Mouse (Mus musculus): ENCODE results near the gene Bid. TPM values are rescaled to one million over a fixed set of nuclear protein-coding genes. Genes with fewer than 3 reads are reported as not detected.

The Bid gene
- polyA plus RNA-seq, 1 experiment = 10.7 TPM

DNA sequence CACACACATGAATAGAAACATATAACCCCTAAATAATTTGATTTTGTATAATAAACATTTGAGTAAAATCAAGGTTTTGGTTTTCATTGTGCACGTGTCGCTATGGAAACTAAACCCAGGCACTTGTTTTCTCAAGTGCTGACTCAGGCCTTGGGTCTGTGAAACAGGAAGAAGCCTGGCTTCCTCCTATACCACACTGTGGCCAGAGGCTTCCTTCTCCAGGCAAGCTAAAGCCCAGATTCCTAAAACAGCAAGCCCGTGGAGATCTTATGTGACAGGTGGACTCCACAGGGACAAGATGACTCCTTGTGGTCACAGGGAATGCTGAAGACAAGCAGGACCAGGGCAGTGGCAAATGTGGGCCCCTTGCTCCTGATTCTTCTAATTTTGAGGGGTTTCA, 38.6 kb upstream of the Bid start:
- WGBS = 65% methylated on average over 3 of the region's 3 CpGs
- no peak overlapping the region for H3K27ac ChIP-seq (ENCODE audit: insufficient read depth, low read depth, low read length)
- H3K4me1 ChIP-seq (ENCODE audit: control insufficient read depth, insufficient read depth, insufficient read length, low read length) = no peaks in the 10 kb centered on the region

DNA sequence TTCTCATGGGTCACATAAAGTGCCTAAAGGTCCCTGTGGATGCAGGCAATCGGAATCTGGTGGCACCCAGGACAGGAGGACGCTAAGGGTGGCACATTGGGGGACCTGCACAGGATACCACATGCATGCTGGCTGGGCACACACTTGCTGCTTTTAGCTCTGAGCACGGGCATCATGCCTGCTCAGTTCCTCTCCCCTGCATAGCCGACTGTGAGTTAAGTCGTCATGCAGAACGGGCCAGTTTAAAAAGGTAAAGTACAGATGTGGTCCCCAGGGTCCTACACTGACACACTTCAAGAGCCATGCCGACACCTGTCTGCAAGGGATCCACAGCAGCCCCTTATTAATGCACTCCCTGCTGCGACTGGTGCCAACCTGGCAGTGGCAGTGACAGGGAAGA, 37.6 kb upstream of the Bid start:
- H3K27me3 ChIP-seq (ENCODE audit: control insufficient read depth, insufficient read depth, low read length) = no peaks in the 10 kb centered on the region
- no peaks in the 10 kb centered on the region for H3K4me1 ChIP-seq (ENCODE audit: control insufficient read depth, insufficient read depth, insufficient read length, low read length)
- WGBS = 82% methylated on average over 8 of the region's 8 CpGs
- no peak overlapping the region for H3K27ac ChIP-seq (ENCODE audit: insufficient read depth, low read depth, low read length)
- H3K4me3 ChIP-seq (ENCODE audit: low read depth, low read length) = no peak overlapping the region
- H3K36me3 ChIP-seq (ENCODE audit: control insufficient read depth, insufficient read depth, low read length) = peaks cover 6% of the 10 kb centered on the region; the same call in 1 of the 2 replicates
- no peak for TF ChIP-seq CTCF (IDR thresholded peaks at IDR 0.05; ENCODE audit: extremely low read depth, insufficient read length, insufficient replicate concordance, low read depth, low read length)
- no peak for TF ChIP-seq POLR2A (IDR thresholded peaks at IDR 0.05; ENCODE audit: low read depth, low read length)

More for the DNA sequence above, 38.6 kb upstream of the Bid start:
- Histone ChIP-seq H3K4me3 (ENCODE audit: low read depth, low read length) (no peak overlapping the region), H3K36me3 (ENCODE audit: control insufficient read depth, insufficient read depth, low read length) (peaks cover 7% of the 10 kb centered on the region; the same call in 1 of the 2 replicates), H3K27me3 (ENCODE audit: control insufficient read depth, insufficient read depth, low read length) (no peaks in the 10 kb centered on the region)
- no peak for TF ChIP-seq CTCF (IDR thresholded peaks at IDR 0.05; ENCODE audit: extremely low read depth, insufficient read length, insufficient replicate concordance, low read depth, low read length)

DNA sequence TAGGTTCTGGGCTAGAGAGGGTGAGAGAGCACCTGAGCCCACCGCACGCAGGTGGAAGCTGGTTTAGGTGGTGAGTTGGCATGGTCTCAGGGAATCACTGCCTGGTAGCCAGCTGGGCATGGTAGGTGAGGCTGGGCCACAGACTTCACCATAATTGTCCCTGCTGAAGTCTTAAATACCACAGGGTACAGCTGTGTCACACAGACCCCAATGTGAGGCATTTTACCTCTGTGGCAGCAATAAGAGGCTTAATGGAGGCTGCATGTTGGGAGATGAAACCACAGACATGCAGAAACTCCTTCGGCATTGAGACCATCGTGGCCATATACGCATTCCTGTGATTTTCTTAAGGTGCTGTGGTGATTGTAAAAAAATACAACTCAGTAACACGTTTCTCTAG, 35.8 kb upstream of the Bid start:
- Histone ChIP-seq H3K4me1 (ENCODE audit: control insufficient read depth, insufficient read depth, insufficient read length, low read length) (no peaks in the 10 kb centered on the region), H3K36me3 (ENCODE audit: control insufficient read depth, insufficient read depth, low read length) (peaks cover 1% of the 10 kb centered on the region; the same call in 1 of the 2 replicates), H3K27ac (ENCODE audit: insufficient read depth, low read depth, low read length) (no peak overlapping the region), H3K27me3 (ENCODE audit: control insufficient read depth, insufficient read depth, low read length) (no peaks in the 10 kb centered on the region), H3K4me3 (ENCODE audit: low read depth, low read length) (no peak overlapping the region)
- WGBS = 93% methylated on average over 6 of the region's 6 CpGs
- no peak for TF ChIP-seq POLR2A (IDR thresholded peaks at IDR 0.05; ENCODE audit: low read depth, low read length)
- no peak for TF ChIP-seq CTCF (IDR thresholded peaks at IDR 0.05; ENCODE audit: extremely low read depth, insufficient read length, insufficient replicate concordance, low read depth, low read length)

DNA sequence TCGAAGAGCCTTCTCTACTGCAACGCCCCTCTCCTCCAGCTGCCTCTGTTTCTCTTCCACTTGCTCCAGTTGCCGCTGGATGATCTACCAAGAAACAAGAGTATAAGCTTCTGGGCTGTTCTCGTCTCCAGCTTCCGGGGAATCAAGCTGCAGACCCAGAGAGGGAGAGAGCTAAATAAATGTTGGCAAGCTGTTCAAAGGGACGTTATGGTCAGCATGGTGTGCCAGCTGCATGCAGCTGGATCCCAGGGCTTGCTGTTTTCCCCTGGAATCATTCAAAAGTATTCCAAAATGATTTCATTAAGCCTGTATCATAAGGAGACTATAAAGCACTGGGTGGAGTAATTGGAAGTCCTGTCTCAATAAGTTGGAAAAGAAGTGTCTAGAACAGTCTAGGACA, 34.7 kb upstream of the Bid start:
- no peaks in the 10 kb centered on the region for H3K4me1 ChIP-seq (ENCODE audit: control insufficient read depth, insufficient read depth, insufficient read length, low read length)
- H3K27me3 ChIP-seq (ENCODE audit: control insufficient read depth, insufficient read depth, low read length) = no peaks in the 10 kb centered on the region
- no peak overlapping the region for H3K4me3 ChIP-seq (ENCODE audit: low read depth, low read length)
- peaks cover 1% of the 10 kb centered on the region; the same call in 1 of the 2 replicates for H3K36me3 ChIP-seq (ENCODE audit: control insufficient read depth, insufficient read depth, low read length)
- 83% methylated on average over 6 of the region's 6 CpGs for WGBS
- no peak overlapping the region for H3K27ac ChIP-seq (ENCODE audit: insufficient read depth, low read depth, low read length)
- TF ChIP-seq POLR2A (IDR thresholded peaks at IDR 0.05; ENCODE audit: low read depth, low read length) (no peak), CTCF (IDR thresholded peaks at IDR 0.05; ENCODE audit: extremely low read depth, insufficient read length, insufficient replicate concordance, low read depth, low read length) (no peak)

DNA sequence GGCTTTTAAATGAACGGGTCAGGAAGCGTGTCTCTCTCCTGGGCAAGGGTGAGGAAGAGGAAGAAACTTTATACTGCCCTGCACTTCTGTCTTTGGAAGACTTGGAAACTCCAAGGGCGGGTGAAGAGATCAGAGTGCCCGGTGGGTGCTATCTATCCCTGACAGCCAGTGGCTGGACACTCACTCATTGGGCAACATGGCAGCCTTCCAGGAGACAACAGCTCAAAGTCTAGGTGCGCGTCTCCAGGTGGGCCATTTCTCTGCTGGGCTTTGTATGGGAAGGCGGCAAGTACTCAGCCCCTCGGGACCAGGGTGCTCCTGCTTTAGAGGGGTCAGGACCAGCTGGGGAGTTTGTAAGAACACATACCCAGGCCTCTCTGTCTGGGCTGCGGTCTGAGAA, 28.9 kb upstream of the Bid start:
- Histone ChIP-seq H3K36me3 (ENCODE audit: control insufficient read depth, insufficient read depth, low read length) (no peaks in the 10 kb centered on the region), H3K4me3 (ENCODE audit: low read depth, low read length) (no peak overlapping the region), H3K27ac (ENCODE audit: insufficient read depth, low read depth, low read length) (no peak overlapping the region), H3K4me1 (ENCODE audit: control insufficient read depth, insufficient read depth, insufficient read length, low read length) (no peaks in the 10 kb centered on the region), H3K27me3 (ENCODE audit: control insufficient read depth, insufficient read depth, low read length) (no peaks in the 10 kb centered on the region)
- TF ChIP-seq POLR2A (IDR thresholded peaks at IDR 0.05; ENCODE audit: low read depth, low read length) (no peak), CTCF (IDR thresholded peaks at IDR 0.05; ENCODE audit: extremely low read depth, insufficient read length, insufficient replicate concordance, low read depth, low read length) (no peak)
- WGBS = 81% methylated on average over 9 of the region's 9 CpGs

DNA sequence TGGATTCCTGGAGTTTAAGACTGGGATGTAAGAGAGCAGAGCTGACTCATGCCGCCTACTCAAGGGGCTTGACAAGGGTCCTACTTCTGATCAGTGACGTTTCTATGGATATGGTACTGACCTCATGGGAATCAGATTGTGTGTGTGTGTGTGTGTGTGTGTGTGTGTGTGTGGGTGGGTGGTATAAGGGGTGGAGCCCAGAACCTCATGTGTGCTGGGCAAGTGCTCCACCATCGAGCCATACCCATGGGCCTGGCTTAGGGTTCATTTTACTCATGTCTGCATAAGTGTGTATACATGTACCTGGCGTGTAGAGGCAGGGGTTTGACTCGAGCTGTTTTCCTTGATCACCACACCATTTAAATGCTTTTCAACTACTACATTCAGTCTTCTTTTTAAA, 27.3 kb upstream of the Bid start:
- WGBS = 84% methylated on average over 5 of the region's 5 CpGs
- no peaks in the 10 kb centered on the region for H3K27me3 ChIP-seq (ENCODE audit: control insufficient read depth, insufficient read depth, low read length)

DNA sequence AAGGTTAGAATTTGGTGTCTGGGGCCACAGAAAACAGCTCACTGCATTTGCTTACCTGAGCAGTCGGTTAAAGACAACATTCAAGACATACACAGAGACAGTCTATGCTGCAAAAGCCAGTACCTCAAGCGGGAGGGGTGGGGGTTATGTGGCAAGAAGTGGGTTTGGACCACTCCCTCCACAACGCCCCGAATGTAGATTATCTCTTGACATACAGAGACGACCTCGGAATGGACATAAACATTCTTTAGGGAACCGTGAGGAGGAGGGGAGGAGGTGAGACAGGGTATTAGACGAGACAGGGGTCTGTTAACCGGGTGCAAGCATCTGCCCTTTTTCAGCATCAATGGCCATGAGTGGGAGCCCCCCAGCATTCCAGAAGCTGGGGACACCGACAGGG, 26.9 kb upstream of the Bid start:
- H3K4me3 ChIP-seq (ENCODE audit: low read depth, low read length) = no peak overlapping the region
- TF ChIP-seq POLR2A (IDR thresholded peaks at IDR 0.05; ENCODE audit: low read depth, low read length) (no peak), CTCF (IDR thresholded peaks at IDR 0.05; ENCODE audit: extremely low read depth, insufficient read length, insufficient replicate concordance, low read depth, low read length) (no peak)
- 79% methylated on average over 10 of the region's 10 CpGs for WGBS
- no peaks in the 10 kb centered on the region for H3K27me3 ChIP-seq (ENCODE audit: control insufficient read depth, insufficient read depth, low read length)
- no peak overlapping the region for H3K27ac ChIP-seq (ENCODE audit: insufficient read depth, low read depth, low read length)
- H3K36me3 ChIP-seq (ENCODE audit: control insufficient read depth, insufficient read depth, low read length) = no peaks in the 10 kb centered on the region
- no peaks in the 10 kb centered on the region for H3K4me1 ChIP-seq (ENCODE audit: control insufficient read depth, insufficient read depth, insufficient read length, low read length)

More for the DNA sequence above, 27.3 kb upstream of the Bid start:
- H3K4me3 ChIP-seq (ENCODE audit: low read depth, low read length) = no peak overlapping the region
- H3K27ac ChIP-seq (ENCODE audit: insufficient read depth, low read depth, low read length) = no peak overlapping the region
- TF ChIP-seq CTCF (IDR thresholded peaks at IDR 0.05; ENCODE audit: extremely low read depth, insufficient read length, insufficient replicate concordance, low read depth, low read length) (no peak), POLR2A (IDR thresholded peaks at IDR 0.05; ENCODE audit: low read depth, low read length) (no peak)
- H3K4me1 ChIP-seq (ENCODE audit: control insufficient read depth, insufficient read depth, insufficient read length, low read length) = no peaks in the 10 kb centered on the region
- no peaks in the 10 kb centered on the region for H3K36me3 ChIP-seq (ENCODE audit: control insufficient read depth, insufficient read depth, low read length)

DNA sequence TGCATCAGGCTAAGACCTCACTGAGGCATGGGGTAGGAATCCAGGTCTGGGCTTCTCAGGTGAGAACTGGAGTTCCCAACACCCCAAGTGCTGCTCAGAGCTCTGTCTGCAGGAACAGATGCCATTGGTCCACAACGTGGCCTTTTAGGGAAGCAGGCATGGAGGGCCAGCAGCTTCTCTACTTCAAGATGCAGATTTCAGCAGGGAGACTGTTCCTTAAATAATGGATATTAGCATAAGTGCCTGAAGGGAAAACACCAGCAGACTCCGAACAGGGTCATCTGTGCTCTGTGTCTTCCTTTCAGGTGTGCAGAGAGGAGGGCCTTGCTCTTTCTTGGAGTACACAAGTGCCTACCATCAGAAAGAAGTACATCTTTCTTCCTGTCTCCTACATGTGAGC, 26.4 kb upstream of the Bid start:
- Histone ChIP-seq H3K36me3 (ENCODE audit: control insufficient read depth, insufficient read depth, low read length) (no peaks in the 10 kb centered on the region), H3K4me3 (ENCODE audit: low read depth, low read length) (no peak overlapping the region), H3K27ac (ENCODE audit: insufficient read depth, low read depth, low read length) (no peak overlapping the region), H3K27me3 (ENCODE audit: control insufficient read depth, insufficient read depth, low read length) (no peaks in the 10 kb centered on the region), H3K4me1 (ENCODE audit: control insufficient read depth, insufficient read depth, insufficient read length, low read length) (0 out of 2 replicates have a peak, but pooled peaks cover 1% of the 10 kb centered on the region)
- 85% methylated on average over 2 of the region's 2 CpGs for WGBS
- TF ChIP-seq CTCF (IDR thresholded peaks at IDR 0.05; ENCODE audit: extremely low read depth, insufficient read length, insufficient replicate concordance, low read depth, low read length) (no peak), POLR2A (IDR thresholded peaks at IDR 0.05; ENCODE audit: low read depth, low read length) (no peak)
